Mouse (Mus musculus) bone marrow macrophage, adult 2 months (primary cell): ENCODE results near the gene Trim8.

Experiments
- CTCF ChIP-seq: IDR thresholded peaks from 2 replicates; pipeline ENCODE4 v1.5.1; 2012; ENCODE audit warnings: low read depth, mild to moderate bottlenecking, low read length, moderate library complexity
- POLR2A ChIP-seq: IDR thresholded peaks from 2 replicates; pipeline ENCODE4 v1.6.1; 2012; ENCODE audit warnings: mild to moderate bottlenecking, low read depth, low read length, borderline replicate concordance

- TF ChIP-seq CTCF (no peak), POLR2A (no peak)
These were observed 41.6 kb upstream of the Trim8 start for GRCm38 (mm10) chr19:46459889-46460288.
